Mouse (Mus musculus) heart, embryonic 16.5 days (tissue): ENCODE measurements around the gene Npcd. TPM values are rescaled to one million over a fixed set of nuclear protein-coding genes. Genes with fewer than 3 reads are reported as not detected.

ENCODE experiments used
- ATAC-seq: fragments of 200-750 bp; cut with Nextera tagmentation; replicated peaks from 2 replicates; pipeline ENCODE4 v1.8.0; 2017; ENCODE audit warnings: moderate number of reproducible peaks; ENCODE audit not compliant: insufficient read depth, low FRiP score; ENCODE audit errors: extremely low read depth
- H3K27ac ChIP-seq: fragments of 300-500 bp; sonication (generic); 2 replicates; pipeline ENCODE4 v1.5.1; 2014; ENCODE audit warnings: mild to moderate bottlenecking, low read length, control low read depth, moderate library complexity
- H3K27me3 ChIP-seq: fragments of 300-500 bp; sonication (generic); 2 replicates; pipeline ENCODE4 v1.6.1; 2014; ENCODE audit warnings: low read length, mixed read lengths; ENCODE audit not compliant: control insufficient read depth, insufficient read depth
- H3K36me3 ChIP-seq: fragments of 300-500 bp; sonication (generic); 2 replicates; pipeline ENCODE4 v1.6.1; 2014; ENCODE audit not compliant: control insufficient read depth, insufficient read depth
- H3K4me1 ChIP-seq: fragments of 300-500 bp; sonication (generic); 2 replicates; pipeline ENCODE4 v1.6.1; 2014; ENCODE audit warnings: low read length, mixed read lengths; ENCODE audit not compliant: control insufficient read depth, insufficient read depth
- H3K4me2 ChIP-seq: fragments of 300-500 bp; sonication (generic); 2 replicates; pipeline ENCODE4 v1.6.1; 2014; ENCODE audit warnings: low read depth, mild to moderate bottlenecking, control low read depth, low read length
- H3K4me3 ChIP-seq: fragments of 300-500 bp; sonication (generic); 2 replicates; pipeline ENCODE4 v1.5.1; 2014; ENCODE audit warnings: mild to moderate bottlenecking, control low read depth, low read length
- H3K9ac ChIP-seq: fragments of 300-500 bp; sonication (generic); 2 replicates; pipeline ENCODE4 v1.6.1; 2014; ENCODE audit warnings: low read length, control low read depth
- H3K9me3 ChIP-seq: fragments of 300-500 bp; sonication (generic); replicated peaks from 2 replicates; pipeline ENCODE4 v1.6.1; 2016; ENCODE audit warnings: low read length; ENCODE audit not compliant: control insufficient read depth
- WGBS: fragments of 180-500 bp; shearing (Covaris S2); extraction: QIAGEN DNeasy Blood & Tissue Kit; methylation state at CpG from one replicate; pipeline ENCODE4 v1.1.7; 2014; 5-methylcytosine and 5-hydroxymethylcytosine counted together
- polyA plus RNA-seq: library from polyadenylated mRNA; unstranded; fragments of >200 nt; fragmentation: Nextera tagmentation; extraction: Ambion mirVana; gene quantifications from 2 replicates; pipeline ENCODE4 v1.2.1, GENCODE M21; 2015

Gene Npcd
- polyA plus RNA-seq, 1 experiment from 2014 or later: not detected

DNA sequence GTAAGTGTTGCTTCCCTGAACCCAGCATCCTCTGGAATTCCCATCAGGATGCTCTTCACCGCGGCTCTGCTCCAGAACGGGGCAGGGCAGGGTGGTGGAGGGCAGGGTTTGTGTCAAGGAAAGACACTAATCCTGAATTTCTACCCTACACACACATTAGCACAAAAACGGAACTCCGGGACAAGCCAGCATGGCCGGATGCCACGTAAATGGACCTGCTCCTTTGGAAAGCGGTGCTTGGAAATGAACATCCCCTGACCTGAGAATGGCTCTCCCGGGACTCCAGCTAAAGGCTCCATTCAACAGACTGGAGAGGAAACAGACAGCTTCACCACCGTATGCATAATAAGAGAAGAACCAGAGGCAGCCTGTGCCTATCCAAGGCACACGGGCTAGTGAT is 33.3 kb downstream of the Npcd start:
- ATAC-seq: no peak

DNA sequence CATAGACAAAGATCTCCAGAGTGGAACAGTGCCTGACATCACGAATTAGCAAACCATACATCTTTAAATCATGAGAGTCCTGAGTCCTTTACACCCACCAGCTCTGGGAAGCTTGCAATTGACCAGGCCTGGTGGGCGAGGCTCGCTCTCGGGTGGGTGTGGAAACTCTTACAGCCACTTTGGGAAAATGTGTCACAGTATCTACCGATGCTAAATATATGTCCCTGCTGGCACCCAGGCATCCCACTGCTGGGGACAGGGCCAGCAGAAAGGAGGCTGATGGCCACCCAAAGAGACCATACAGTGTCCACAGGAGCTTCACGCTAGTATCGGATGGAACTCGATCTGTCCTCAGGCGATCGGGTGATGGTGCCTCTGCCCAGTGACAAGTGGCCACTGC is 35.4 kb downstream of the Npcd start:
- no peak overlapping the region for H3K27ac ChIP-seq
- H3K4me2 ChIP-seq: no peak overlapping the region
- H3K27me3 ChIP-seq: peaks cover 29% of the 10 kb centered on the region
- H3K4me3 ChIP-seq: no peak overlapping the region
- H3K4me1 ChIP-seq: peaks cover under 1% of the 10 kb centered on the region; the same call in 1 of the 2 replicates
- no peak overlapping the region for H3K9ac ChIP-seq
- H3K9me3 ChIP-seq: no peaks in the 10 kb centered on the region
- no peak for ATAC-seq
- H3K36me3 ChIP-seq: no peaks in the 10 kb centered on the region
- WGBS: 80% methylated on average over 10 of the region's 10 CpGs

More for the DNA sequence above, 33.3 kb downstream of the Npcd start:
- H3K9ac ChIP-seq: no peak overlapping the region
- H3K4me1 ChIP-seq: peaks cover 3% of the 10 kb centered on the region
- H3K4me3 ChIP-seq: no peak overlapping the region
- 61% methylated on average over 11 of the region's 11 CpGs for WGBS
- no peak overlapping the region for H3K4me2 ChIP-seq
- H3K27ac ChIP-seq: no peak overlapping the region
- no peaks in the 10 kb centered on the region for H3K9me3 ChIP-seq
- peaks cover 42% of the 10 kb centered on the region for H3K27me3 ChIP-seq
- no peaks in the 10 kb centered on the region for H3K36me3 ChIP-seq

DNA sequence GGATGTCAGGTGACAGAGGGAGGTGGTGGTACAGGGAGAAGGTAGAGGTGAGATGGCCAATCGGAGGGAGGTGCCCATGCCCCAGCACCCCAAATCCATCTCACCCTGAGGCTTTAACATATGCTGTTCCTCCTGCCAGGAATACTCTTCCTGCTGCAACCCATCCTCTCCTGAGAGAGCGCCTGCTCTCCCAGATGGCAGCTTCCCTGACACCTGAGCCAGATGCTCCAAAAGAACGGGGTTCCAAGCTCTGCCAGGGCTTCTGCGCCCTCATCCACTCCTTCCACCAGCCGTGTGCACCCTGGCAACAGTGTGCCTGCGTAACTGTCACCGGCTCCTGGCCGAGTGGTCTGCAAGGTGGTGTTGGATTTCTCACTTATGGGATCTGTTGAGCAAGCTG is 36.4 kb downstream of the Npcd start:
- Histone ChIP-seq H3K36me3 (no peaks in the 10 kb centered on the region), H3K27ac (no peak overlapping the region), H3K4me2 (no peak overlapping the region), H3K9ac (no peak overlapping the region), H3K27me3 (peaks cover 22% of the 10 kb centered on the region), H3K4me3 (no peak overlapping the region), H3K9me3 (no peaks in the 10 kb centered on the region), H3K4me1 (no peaks in the 10 kb centered on the region)
- no peak for ATAC-seq
- 82% methylated on average over 8 of the region's 8 CpGs for WGBS

DNA sequence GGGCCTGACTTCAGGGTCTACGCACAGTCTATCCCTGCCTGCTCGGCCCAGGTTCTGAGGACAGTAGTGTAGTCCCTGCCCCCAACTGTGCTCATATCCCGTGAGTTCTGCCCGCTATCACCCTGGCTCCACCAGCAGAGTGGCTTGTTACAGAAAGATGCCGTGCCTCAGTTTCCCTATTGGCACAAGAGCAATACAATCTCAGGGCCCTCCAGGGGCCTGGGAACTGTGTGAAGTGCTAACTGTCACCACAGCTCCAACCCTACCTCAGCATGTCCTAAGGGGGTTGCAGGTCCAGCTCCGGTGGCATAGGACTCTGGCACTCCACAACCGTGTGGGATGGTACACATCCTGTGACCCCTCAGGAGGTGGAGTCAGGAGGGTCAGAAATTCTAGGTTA is 36.9 kb downstream of the Npcd start:
- H3K4me1 ChIP-seq: no peaks in the 10 kb centered on the region
- H3K27me3 ChIP-seq: peaks cover 17% of the 10 kb centered on the region
- no peak overlapping the region for H3K4me2 ChIP-seq
- no peak overlapping the region for H3K9ac ChIP-seq
- H3K9me3 ChIP-seq: no peaks in the 10 kb centered on the region
- H3K36me3 ChIP-seq: no peaks in the 10 kb centered on the region
- ATAC-seq: no peak
- WGBS: 81% methylated on average over 7 of the region's 7 CpGs
- no peak overlapping the region for H3K27ac ChIP-seq
- H3K4me3 ChIP-seq: no peak overlapping the region

DNA sequence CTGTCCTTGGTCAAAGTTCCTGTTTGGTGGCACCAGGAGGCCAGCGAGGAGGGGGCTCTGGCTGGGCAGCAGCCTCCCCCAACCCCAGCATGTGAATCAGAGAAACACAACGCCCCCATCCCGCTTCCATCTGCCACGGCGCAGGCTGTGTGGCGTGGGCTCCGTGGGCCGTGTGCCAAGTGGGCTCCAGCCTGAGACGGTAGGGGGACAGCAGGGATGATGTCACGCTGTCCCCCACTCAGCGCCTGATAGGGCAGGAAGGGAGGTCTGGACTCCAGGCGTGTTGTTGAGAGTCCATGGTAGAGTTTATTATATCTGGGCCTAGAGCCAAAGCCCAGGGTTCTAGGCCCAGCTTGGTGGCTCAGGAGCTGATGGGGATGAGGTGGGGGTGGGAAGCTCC is 37.8 kb downstream of the Npcd start:
- Histone ChIP-seq H3K4me1 (no peaks in the 10 kb centered on the region), H3K4me2 (no peak overlapping the region), H3K27me3 (peaks cover 13% of the 10 kb centered on the region), H3K9ac (no peak overlapping the region), H3K27ac (no peak overlapping the region), H3K4me3 (no peak overlapping the region), H3K9me3 (no peaks in the 10 kb centered on the region), H3K36me3 (no peaks in the 10 kb centered on the region)
- ATAC-seq: no peak
- WGBS: 74% methylated on average over 12 of the region's 12 CpGs

DNA sequence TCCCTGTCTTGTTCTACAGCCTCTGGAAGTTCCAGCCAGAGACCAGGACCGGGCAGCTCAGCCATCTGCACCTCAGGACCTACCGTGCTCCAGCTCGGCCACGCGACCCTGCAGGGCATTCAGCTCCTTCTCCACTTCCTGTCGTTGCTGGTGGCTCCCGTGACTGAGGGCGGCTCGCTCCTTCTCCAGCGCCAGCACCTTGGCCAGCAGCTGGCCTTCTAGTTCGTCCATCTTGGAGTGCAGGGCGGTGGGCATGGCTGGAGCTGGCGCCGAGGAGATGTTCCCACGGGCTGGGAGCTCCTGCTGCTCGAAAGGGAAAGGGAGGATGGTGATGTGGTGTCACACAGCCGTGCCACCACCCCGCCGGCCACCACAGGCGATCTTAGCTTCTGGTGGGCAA is 39.9 kb downstream of the Npcd start:
- ATAC-seq: no peak
- Histone ChIP-seq H3K27me3 (peaks cover 11% of the 10 kb centered on the region), H3K4me2 (no peak overlapping the region), H3K4me3 (no peak overlapping the region), H3K9me3 (no peaks in the 10 kb centered on the region), H3K9ac (no peak overlapping the region), H3K4me1 (no peaks in the 10 kb centered on the region), H3K36me3 (no peaks in the 10 kb centered on the region), H3K27ac (no peak overlapping the region)
- whole genome bisulfite sequencing: 13% methylated on average over 20 of the region's 20 CpGs

DNA sequence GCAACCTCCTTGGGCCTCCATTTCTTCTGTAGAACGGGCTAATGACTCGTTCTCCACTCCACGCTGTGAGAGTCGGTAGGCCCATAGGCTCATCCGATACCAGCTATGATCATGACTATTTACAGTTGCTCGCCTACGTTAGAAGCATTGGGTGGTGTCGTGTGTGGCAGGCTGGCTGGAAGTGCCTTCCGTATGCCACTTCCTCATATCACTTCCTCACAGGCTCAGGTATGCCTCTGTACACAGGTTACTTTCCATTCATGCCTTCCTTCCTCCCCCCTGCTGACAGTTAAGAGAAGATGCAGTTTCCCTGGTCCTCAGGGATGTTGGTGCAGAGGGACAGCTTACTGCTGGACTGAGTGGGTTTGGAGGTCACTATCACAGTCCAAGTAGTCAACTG is 41.0 kb downstream of the Npcd start:
- no peak overlapping the region for H3K4me2 ChIP-seq
- H3K27me3 ChIP-seq: peaks cover 9% of the 10 kb centered on the region
- ATAC-seq: no peak
- H3K9me3 ChIP-seq: no peaks in the 10 kb centered on the region
- WGBS: 86% methylated on average over 9 of the region's 9 CpGs
- no peak overlapping the region for H3K4me3 ChIP-seq
- no peak overlapping the region for H3K9ac ChIP-seq
- H3K27ac ChIP-seq: no peak overlapping the region
- H3K36me3 ChIP-seq: no peaks in the 10 kb centered on the region
- no peaks in the 10 kb centered on the region for H3K4me1 ChIP-seq

DNA sequence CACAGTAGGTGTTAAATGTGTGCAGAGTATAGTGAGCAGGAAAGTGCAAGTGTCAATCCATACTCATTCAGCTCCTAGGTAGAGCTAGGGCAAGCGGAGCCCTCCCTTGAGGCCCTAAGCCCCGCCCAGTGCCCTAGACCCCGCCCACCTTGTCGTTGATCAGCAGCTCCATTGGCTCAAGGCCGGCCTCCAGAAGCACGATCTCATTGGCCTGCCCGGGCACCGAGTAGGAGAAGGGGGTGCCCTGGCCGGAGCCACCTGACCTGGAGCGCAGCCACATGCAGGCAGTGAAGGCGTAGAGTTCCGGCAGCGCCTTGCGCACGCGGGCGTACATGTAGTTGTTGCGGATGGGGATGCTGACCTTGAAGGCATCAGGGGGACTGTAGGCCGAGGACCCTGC is 41.6 kb downstream of the Npcd start:
- ATAC-seq: no peak
- Histone ChIP-seq H3K27me3 (peaks cover 12% of the 10 kb centered on the region), H3K9ac (no peak overlapping the region), H3K4me3 (no peak overlapping the region), H3K4me2 (no peak overlapping the region), H3K9me3 (no peaks in the 10 kb centered on the region), H3K36me3 (no peaks in the 10 kb centered on the region), H3K27ac (no peak overlapping the region), H3K4me1 (no peaks in the 10 kb centered on the region)
- 27% methylated on average over 19 of the region's 19 CpGs for WGBS

DNA sequence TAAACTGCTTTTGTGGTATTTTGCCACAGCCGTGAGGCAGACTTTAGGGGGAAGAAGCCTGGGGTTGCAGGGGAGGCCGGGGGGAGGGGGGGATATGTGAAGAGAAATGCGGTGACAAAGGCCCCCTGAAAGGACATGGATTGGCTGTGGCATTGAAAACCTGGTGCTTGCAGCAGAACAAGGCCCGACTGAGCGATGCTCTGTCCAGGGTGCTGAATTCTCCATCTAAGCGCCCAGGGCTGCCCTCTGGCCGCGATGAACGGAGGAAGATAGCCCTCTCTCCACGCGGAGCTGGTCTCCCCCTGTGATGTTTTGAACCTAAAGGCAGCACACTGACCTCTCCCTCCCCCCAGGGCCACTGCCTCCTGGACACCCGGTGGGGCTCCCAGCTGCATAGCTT is 42.5 kb downstream of the Npcd start:
- Histone ChIP-seq H3K4me3 (no peak overlapping the region), H3K27me3 (peaks cover 16% of the 10 kb centered on the region), H3K4me1 (no peaks in the 10 kb centered on the region), H3K36me3 (no peaks in the 10 kb centered on the region), H3K9me3 (no peaks in the 10 kb centered on the region), H3K9ac (no peak overlapping the region), H3K4me2 (no peak overlapping the region), H3K27ac (no peak overlapping the region)
- 2% methylated on average over 12 of the region's 12 CpGs for WGBS
- ATAC-seq: no peak

DNA sequence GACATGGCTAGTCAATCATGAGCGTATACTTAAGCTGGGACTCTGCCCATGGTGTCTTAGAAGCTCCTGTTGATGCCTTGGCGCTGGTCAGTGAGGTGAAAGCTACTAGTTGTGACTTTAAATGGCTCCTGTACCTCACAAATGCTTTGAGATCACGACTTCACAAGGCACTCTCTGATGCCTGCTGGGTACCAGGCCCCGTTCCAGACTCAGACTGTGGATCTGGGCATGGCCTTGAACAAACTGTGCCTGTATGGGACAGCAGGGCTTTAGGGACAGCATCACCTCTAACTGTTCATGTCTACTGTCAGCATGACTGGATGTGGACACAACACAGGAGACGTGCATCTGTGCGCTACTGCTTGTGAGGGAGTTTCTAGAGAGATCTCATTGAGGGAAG is 43.1 kb downstream of the Npcd start:
- no peak for ATAC-seq
- Histone ChIP-seq H3K9me3 (no peaks in the 10 kb centered on the region), H3K4me2 (no peak overlapping the region), H3K27ac (no peak overlapping the region), H3K27me3 (peaks cover 19% of the 10 kb centered on the region), H3K9ac (no peak overlapping the region), H3K4me3 (no peak overlapping the region), H3K4me1 (no peaks in the 10 kb centered on the region), H3K36me3 (no peaks in the 10 kb centered on the region)
- 80% methylated on average over 6 of the region's 6 CpGs for WGBS
